Mouse (Mus musculus) c-Kit-negative CD71-positive TER-119-positive erythroid progenitor cells, embryonic 14.5 days (primary cell): ENCODE data around the gene Pold4.

Source experiments
- DNase-seq: peaks from one replicate; pipeline ENCODE4 v3.0.0-alpha.2; 2013; ENCODE audit warnings: low read depth, low spot score

The Pold4 gene

DNA sequence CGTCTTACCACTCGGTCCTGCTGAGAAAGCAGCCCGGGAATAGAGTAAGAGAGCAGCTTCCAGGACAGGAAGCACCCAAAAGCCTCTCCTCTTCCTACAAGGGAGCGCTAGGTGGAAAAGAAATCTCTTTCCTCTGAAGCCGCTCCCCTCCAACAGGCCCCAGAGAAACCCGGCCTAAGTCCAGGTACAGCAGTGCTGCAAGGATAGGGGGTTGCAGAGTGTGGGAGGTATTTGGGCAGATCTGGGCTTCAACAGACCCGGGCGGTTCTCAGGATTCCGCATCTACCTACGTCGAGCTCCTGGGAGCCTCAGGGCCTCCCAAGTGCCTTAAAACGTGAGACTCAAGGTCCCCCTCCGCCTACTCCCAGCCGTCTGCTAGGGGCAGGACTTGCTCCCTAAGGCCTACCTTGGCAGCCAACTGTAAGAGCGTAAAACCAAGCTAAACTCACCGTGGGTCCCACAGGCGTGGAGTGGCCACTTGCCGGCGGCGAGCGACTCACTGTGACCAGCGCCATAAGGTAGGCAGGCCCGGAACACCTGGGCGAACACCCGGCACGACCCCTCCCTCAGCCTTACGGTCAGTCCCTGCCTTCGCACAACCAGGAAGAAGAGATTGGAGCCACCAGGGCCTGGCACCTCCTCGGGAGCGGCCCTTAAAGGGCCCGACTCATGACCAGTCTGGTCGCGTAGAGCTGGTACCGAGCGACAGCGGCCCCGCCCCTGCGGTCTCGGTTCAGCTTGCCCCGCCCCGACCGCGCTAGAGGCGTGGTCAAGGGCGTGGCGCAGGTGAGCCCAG lies 37.1 kb downstream of the Pold4 start, which contains the start of gene Ssh3:
Gene Ssh3 (minus strand): TSS at position 615 of the 796 bp plus-strand sequence.
- DNase-seq: no peak

DNA sequence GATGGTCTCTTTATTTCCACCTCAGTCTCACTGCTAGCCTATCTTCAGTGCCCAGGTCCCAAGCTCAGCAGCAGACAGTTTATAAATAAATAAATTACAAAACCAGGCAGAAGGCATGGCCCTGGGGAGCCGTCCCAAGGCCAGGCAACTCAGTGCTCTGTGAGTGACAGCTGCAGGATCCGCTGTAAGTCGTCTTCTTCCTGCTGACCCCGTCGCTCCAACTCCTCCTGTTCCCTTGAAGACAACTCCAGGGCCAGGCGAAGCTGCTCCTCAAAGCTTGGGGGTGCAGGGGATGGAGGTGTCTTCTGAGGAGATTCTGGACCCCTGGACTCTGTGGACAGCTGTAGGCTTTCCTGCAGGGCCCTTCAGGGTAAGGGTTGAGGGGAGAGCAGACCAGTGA lies 38.5 kb downstream of the Pold4 start:
- no peak for DNase-seq

DNA sequence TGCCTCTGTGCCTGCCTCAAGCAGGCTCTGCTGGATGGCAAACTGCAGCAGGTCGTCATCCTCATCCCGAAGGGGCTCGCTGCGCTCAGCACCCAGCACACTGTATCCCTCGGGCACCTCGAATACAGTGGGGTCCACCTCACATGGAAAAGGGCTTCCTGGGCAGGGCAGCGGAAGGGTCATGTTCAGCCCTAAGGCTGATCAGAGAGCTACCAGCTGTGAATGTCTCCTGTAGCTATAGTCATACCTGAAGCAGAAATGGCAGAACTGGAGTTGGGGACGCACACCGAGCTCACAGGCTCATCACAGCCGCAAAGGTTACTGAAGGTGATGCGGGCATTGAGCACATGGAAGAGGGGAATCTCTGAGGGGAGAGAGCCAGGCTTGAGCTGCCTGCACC lies 39.3 kb downstream of the Pold4 start:
- DNase-seq: no peak

DNA sequence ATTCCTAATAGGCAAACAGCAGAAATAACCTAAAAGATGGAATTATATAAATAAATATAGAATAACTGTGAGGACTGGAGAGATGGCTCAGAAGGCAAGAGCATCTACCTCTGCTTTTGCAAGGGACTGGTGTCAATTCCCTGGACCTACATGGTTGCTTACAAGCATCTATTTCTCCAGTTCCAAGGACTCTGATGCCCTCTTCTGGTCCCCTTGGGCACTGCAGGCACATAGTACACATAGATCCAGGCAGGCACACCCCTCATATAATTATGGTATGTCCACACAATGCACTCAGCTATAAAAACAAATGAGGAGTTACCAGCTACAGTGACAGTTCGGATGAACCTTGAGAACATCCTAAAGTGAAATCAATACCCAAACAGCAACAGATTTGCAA lies 47.8 kb downstream of the Pold4 start:
- peak; percentile 28 for DNase-seq

DNA sequence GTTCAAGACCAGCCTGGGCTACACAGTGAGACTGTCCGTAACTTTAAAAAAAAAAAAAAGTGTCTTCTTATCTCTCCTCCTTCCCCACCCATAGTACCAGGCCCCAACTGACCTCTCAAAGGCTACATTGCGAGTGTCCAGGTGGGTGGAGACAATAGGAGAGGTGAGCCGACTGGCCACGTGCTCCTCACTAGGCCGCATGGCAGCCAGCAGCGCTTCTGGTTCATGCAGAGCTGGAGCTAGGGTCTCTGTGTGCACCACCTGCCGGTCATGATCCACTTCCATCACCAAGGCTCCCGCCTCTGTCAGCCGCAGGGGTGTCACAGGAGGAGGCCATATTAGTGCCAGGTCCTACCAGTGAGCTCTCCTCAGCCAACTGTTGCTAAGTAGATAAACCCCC lies 48.7 kb downstream of the Pold4 start:
- DNase-seq: no peak

DNA sequence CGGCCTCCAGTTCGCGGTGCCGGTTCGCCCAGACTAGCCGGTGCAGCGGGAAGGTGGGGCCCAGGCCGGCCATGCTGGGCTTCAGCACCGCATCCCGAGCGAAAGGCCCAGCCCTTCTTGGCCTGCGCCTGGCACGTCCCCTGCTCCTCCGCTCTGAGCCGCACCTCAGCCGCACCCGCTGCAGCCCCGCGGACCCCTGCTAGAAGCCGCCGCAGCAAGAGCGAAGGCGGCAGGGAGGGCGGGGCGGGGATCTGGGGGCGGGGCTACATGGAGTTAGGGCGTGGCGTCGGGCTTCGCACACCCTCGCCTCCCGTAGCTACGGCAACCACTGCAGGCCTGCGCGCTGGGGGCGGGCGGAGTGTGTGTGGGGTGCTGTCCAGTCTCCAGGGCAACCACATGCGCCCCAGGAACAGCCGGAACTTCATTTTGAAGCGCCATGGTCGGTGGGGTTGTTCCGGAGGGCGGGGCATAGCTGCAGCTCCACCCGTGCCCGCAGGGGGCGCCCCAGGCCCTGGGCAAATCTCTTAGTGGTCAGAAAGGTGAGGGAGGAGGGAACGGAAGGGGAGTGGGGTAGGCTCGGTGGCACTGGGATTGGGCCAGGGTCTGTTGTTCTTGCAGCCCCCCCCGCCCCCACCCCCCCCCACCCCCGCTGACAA lies 51.3 kb downstream of the Pold4 start, which contains the start of gene Ankrd13d:
Gene Ankrd13d (minus strand): TSS at position 240 of the 656 bp plus-strand sequence.
- peak; percentile 40 for DNase-seq
